Mouse (Mus musculus) thymus, postnatal 36 days (tissue): ENCODE results near the gene Cops3.

Experiments
- DNase-seq, 2 experiments: peaks; one replicate each; pipeline ENCODE4 v3.0.0; 2022; ENCODE audit warnings: mixed read lengths in 2 of 2

Gene Cops3

DNA sequence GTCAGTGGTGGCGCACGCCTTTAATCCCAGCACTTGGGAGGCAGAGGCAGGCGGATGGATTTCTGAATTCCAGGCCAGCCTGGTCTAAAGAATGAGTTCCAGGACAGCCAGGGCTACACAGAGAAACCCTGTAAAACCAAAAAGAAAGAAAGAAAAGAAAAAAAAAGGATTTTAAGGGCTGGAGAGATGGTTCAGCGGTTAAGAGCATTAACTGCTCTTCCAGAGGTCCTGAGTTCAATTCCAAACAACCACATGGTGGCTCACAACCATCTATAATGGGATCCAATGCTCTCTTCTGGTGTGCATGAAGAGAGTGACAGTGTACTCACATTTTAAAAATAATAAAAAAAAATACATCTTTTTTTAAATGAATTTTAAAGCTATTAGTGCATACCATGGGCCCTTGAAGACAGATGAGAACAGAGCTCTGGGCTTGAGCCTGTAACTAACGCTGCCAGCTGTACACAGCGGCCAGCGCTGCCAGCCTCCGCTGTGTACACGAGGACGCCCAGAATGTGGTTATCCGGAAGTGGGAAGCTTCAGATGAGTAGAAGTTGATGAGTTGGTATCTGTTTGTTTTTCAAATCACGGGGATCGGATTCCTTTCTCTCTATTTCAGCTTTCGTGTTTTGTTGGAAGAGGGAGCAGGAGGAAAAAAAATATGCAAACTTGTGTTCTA lies 29.0 kb downstream of the Cops3 start:
- DNase-seq = no peak

DNA sequence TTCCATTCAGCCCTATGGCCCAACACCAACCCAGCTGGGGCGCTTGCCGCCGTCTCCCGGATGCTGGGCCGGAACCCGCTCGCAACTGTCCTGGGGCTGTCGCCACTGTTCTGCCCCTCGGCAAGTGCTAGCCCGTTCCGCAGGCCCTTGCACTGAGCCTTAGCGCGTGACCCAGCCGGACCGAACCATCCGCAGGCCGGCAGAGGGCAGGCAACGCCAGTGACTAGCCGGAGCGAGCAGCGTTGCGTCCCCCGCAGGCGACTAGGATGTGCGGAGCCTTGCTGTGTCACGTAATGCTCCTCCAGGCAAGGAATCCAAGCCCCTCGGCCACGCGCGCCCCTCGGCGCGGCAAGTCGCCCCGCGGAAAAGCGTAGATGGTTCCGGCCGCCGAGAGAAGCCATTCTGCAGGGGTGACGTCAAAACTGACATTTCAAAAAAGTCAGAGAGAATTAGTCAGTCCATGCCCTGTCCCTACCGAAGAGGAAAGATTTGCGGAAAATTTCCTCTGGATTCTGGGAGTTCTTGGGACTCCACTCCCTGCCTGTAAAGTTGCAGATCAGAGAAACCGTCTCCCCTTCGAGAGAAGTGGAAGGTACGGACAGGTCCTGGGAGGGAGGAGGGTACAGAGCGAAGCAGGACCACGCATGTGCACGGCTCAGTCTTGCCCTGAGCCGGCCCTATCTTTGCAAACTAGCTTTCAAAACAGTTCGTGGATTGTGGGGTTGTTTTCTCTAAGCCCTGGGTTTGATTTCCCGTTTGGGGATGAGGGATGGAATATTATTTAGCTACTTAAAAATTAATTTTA lies 29.8 kb downstream of the Cops3 start, which contains the start of gene Flcn:
Gene Flcn, minus strand, starts transcription at position 347 of the 805 bp plus-strand sequence.
- peak; percentile 82 to 83 for DNase-seq

- no peak for DNase-seq
Observed at GRCm38 (mm10) chr11:59809071-59809669, 30.5 kb downstream of the Cops3 start.

GRCm38 (mm10) chr11:59808170-59808960 lies 31.3 kb downstream of the Cops3 start:
- DNase-seq = no peak

GRCm38 (mm10) chr11:59805656-59806055 lies 34.0 kb downstream of the Cops3 start:
- no peak for DNase-seq

DNA sequence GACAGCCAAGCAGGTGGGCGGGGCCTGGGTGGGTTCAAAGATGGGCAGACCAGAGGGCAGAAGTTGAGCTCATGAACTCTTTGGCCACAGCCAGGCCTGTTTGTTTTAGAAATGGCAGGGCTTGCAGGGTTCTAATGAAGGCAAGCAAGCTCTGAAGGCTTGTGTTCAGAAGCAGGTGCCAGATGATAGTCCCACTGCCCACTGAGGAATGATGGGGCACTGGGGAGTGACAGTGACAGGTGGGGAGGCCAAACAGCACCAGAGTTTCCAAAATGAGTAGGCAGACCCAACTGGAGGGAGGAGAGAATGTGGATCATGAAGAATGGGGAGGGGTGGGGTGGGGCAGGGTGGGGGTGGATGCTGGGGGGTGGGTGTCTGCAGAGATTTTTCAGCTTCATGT lies 34.4 kb downstream of the Cops3 start:
- DNase-seq = no peak

DNA sequence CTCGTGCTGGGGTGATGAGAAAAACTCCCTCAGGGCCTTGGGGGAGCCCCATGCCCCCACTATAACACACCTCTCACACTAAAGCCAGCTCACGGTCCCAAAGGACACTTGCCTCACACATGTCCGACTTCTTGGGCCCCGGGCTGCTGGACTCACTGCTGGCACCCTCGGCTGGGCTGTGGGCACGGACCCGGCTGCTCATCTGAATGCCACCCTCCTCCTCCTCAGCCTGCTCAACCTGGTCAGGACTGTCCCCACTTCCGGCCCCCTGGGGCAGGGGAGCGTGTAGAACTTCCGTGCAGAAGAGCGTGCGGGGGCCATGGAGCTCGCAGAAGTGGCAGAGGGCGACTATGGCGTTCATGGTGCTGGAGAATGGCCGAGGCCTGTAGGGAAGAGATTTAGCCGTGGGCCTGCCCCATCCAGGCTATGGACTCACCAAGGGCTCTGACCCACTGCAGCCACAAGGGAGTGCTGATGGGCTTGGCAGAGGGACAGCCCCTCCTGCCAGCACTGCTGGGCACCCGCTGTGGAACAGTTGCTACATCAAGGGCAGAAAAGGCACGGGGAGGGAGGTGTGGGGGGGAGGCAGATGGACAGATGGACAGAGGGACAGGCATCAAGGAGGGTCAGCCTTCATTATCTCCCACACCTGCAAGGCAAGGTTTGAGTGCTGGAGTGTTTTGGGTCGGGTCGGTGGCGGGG lies 35.1 kb downstream of the Cops3 start:
- DNase-seq = no peak

GRCm38 (mm10) chr11:59803516-59803915 lies 36.1 kb downstream of the Cops3 start:
- DNase-seq = no peak

GRCm38 (mm10) chr11:59801881-59802280 lies 37.8 kb downstream of the Cops3 start:
- no peak for DNase-seq

GRCm38 (mm10) chr11:59800412-59800811 lies 39.2 kb downstream of the Cops3 start:
- no peak for DNase-seq

DNA sequence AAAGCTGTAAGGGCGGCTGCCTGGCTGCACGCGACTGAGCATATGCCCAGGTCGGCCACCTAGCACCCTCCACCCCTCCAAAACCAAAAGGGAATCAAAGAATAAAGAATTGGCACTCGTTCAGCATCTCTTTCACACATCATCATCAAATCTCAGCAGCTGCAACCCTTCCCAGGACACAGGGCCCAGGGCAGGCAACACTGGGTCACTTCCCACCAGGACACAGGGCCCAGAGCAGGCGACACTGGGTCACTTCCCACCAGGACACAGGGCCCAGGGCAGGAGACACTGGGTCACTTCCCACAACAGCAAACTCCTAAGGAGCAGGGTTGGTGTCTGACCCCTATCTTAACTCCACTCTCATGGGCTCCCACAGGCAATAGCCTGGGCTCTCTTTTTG lies 46.2 kb downstream of the Cops3 start:
- DNase-seq = no peak

GRCm38 (mm10) chr11:59789311-59789710 lies 50.3 kb downstream of the Cops3 start:
- no peak for DNase-seq

DNA sequence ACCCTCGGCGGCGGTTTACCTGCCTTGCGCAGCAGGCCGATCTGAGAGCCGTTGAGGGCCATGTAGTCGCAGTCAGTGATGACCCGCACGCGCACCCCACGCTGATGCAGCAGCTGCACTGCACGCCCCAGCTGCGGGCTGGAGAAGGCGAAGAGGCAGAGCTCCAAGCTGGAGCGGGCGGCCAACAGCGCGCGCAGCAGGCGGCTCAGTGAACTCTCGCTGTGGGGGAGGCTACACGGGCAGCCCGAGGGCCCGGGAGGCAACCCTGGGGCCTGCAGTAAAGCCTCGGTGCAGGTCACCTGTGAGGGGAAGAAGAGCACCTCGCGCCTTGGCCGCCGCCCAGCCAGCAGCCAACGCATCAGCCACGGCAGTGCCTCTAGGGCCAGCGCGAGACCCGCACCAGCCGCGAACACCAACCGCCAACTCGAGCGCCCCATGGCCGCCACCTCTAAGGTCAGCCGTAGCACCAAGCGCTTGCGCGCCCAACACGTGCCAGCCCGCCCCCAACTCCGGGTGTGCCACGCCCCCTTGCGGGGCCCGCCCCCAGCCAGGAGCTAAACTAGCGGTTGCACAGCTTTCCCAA lies 52.3 kb downstream of the Cops3 start, which contains the start of gene Pld6:
Gene Pld6, minus strand, starts transcription at position 447 of the 583 bp plus-strand sequence.
- DNase-seq = peak; percentile 64 to 67

GRCm38 (mm10) chr11:59786444-59787198 lies 53.0 kb downstream of the Cops3 start:
- no peak for DNase-seq

GRCm38 (mm10) chr11:59783591-59783990 lies 56.0 kb downstream of the Cops3 start:
- DNase-seq = no peak

DNA sequence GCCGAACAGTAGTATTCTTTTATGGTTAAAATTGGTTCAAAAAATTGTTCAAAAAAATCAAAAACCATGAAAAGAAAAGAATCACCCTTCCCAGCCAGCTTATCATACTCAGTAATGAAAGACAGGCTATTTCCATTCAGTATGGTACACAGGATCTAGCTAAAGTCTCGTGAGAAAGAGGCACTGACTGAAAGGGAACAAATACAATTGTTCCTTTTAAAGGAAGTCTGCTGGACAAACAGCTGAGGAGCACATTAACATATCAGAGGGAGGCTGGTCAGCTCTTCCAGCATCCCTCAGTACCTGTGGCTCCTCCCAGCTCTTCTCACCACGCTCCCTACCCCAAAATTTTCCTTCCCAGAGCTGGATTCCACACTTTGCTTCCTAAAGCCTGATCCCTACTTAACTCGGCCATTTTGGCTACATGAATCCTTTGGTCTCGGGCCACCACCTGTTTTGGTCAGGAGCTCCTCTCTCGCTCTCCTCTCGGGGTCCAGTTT lies 57.5 kb downstream of the Cops3 start:
- DNase-seq = no peak

GRCm38 (mm10) chr11:59780241-59780640 lies 59.4 kb downstream of the Cops3 start:
- no peak for DNase-seq

GRCm38 (mm10) chr11:59779406-59779805 lies 60.2 kb downstream of the Cops3 start:
- DNase-seq = no peak

GRCm38 (mm10) chr11:59778874-59779223 lies 60.8 kb downstream of the Cops3 start:
- DNase-seq = no peak

- DNase-seq = peak; percentile 79 to 81
Observed at GRCm38 (mm10) chr11:59778181-59778873, 61.3 kb downstream of the Cops3 start.
